Mouse (Mus musculus) C2C12 (cell line): ENCODE measurements around the gene Gpr4.

Experiments
- CTCF ChIP-seq: IDR thresholded peaks from one replicate; pipeline ENCODE4 v1.5.1; 2011; ENCODE audit not compliant: control insufficient read depth, insufficient read depth, insufficient read length
- MAX ChIP-seq: IDR thresholded peaks from one replicate; pipeline ENCODE4 v1.6.1; 2011; ENCODE audit warnings: mild to moderate bottlenecking, control low read depth
- MYOG ChIP-seq: IDR thresholded peaks from one replicate; pipeline ENCODE4 v1.6.1; 2011; ENCODE audit not compliant: control insufficient read depth, insufficient read length; ENCODE audit errors: extremely low read depth
- USF1 ChIP-seq: IDR thresholded peaks from one replicate; pipeline ENCODE4 v1.6.1; 2011; ENCODE audit warnings: low read depth, mild to moderate bottlenecking, control low read depth, moderate library complexity

GRCm38 (mm10) chr7:19177216-19177615 is 35.1 kb upstream of the Gpr4 start:
- TF ChIP-seq CTCF (no peak), MAX (no peak), USF1 (no peak), MYOG (no peak)
